Mouse (Mus musculus): ENCODE data around the gene Fam181a.

DNA sequence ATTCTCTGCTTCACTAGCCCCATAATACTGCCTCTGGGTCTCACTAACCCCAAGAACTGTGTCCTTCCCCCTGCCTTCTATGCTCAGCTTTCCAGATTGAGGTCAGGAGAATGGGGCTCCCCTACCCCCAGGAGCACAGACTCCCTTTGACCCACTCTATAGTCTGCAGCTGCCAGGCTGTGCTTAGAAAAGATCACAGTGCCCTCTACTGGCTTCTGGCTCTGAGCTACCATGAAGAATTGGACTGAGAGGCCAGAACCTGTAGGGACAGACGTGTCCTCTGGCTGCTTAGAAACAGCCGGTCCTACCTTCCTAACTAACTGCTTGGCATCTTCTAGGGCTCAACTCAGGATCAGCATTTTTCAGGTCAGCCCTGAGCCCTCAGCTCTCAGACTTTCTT is 4.6 kb upstream of the Fam181a start:
- TF ChIP-seq CTCF (IDR thresholded peaks at IDR 0.05; ENCODE audit: insufficient read depth, low read depth, low read length), result no peak
- TF ChIP-seq POLR2A (IDR thresholded peaks at IDR 0.05; ENCODE audit: insufficient read depth, low read depth, low read length), result no peak
